Mouse (Mus musculus) embryonic fibroblast, embryonic 13.5 days (primary cell): Measurements from ENCODE around the gene Slc1a6.

Experiments used
- CTCF ChIP-seq: IDR thresholded peaks from 2 replicates; pipeline ENCODE4 v1.5.1; 2011; ENCODE audit warnings: mild to moderate bottlenecking, control low read depth, low read length, moderate library complexity, borderline replicate concordance; ENCODE audit not compliant: insufficient read depth
- POLR2A ChIP-seq: IDR thresholded peaks from 2 replicates; pipeline ENCODE4 v1.6.1; 2011; ENCODE audit warnings: low read depth, mild to moderate bottlenecking, control low read depth, low read length, moderate library complexity

- TF ChIP-seq CTCF (no peak), POLR2A (no peak)
Observed at GRCm38 (mm10) chr10:78748161-78748560, 32.1 kb upstream of the Slc1a6 start.
